Mouse (Mus musculus): ENCODE data around the gene Scn4a.

GRCm38 (mm10) chr11:106318406-106319366 lies 34.4 kb downstream of the Scn4a start:
- TF ChIP-seq CTCF (IDR thresholded peaks at IDR 0.05; ENCODE audit: borderline replicate concordance, insufficient read depth, low read depth, low read length) (no peak), POLR2A (IDR thresholded peaks at IDR 0.05; ENCODE audit: borderline replicate concordance, insufficient read depth, low read length) (no peak)

All from cerebellum, adult 2 months (tissue).